Mouse (Mus musculus): ENCODE data around the gene Tfap2e.

GRCm38 (mm10) chr4:126781871-126782270 is 45.8 kb upstream of the Tfap2e start:
- TF ChIP-seq TAL1 (IDR thresholded peaks at IDR 0.05; ENCODE audit: low read length): no peak
- no peak for TF ChIP-seq GATA1 (IDR thresholded peaks at IDR 0.05; ENCODE audit: low read length)

Measured in erythroblast, embryonic 14.5 days (primary cell).